Mouse (Mus musculus): ENCODE data around the gene Dhrs9.

GRCm38 (mm10) chr2:69405692-69406091 lies 25.4 kb downstream of the Dhrs9 start:
- TF ChIP-seq CTCF (IDR thresholded peaks at IDR 0.05; ENCODE audit: borderline replicate concordance, control insufficient read depth, extremely low read depth, insufficient read depth, low read length, poor library complexity): no peak
- TF ChIP-seq POLR2A (IDR thresholded peaks at IDR 0.05; ENCODE audit: control insufficient read depth, extremely low read depth, insufficient read depth, low read length, poor library complexity): no peak

All from thymus, adult 2 months (tissue).